Mouse (Mus musculus) liver, embryonic 14 days (tissue): ENCODE results near the gene Olfr344. TPM values are rescaled to one million over a fixed set of nuclear protein-coding genes. Genes with fewer than 3 reads are reported as not detected.

ENCODE experiments used
- polyA plus RNA-seq: library from polyadenylated mRNA; depleted of rRNA; stranded (reverse); fragments of >200 nt; gene quantifications from 2 replicates; pipeline ENCODE4 v1.2.3, GENCODE M21; 2012; rRNA removed

Gene Olfr344
- not detected in 2 replicates for polyA plus RNA-seq

DNA sequence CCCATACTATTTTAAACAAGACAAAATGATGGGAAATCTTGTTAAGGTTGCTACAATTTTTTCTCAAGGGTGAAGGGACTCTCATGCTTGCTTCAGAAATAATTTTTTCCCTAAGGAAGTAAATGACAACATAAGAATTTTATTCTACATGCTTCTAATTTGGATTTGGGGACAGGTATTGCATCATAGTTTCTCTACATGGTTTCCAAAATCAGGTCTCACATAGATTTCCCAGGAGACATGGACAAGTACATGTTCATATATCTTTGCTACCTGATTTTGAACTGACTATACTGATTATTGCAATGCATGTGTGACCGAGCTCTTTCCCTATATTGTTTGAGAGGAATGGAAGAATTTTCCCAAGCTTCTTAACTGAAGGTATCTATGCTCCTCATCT is at the start of gene Olfr344:
Olfr344 (plus strand) TSS at position 301 of the 400 bp plus-strand sequence.

DNA sequence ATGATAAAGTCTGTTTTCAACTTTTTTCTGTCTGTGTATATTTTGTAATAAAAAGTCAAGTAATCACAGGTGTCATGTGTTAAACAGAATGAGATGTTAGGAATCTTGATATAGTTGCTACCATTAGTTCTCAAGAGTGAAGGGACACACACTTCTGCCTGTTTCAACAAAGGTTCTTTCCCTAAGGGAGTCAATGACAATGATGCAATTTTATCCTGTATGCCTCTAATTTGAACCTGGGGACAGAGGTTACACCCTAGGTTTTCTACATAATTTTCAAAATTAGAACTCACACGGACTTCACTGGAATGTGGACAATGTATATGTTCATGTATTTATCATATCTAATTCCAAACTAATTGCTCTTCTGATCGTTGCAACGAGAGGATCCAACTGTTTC is 41.8 kb upstream of the Olfr344 start, which contains the start of gene Olfr342:
Olfr342 (plus strand) TSS at position 301 of the 400 bp plus-strand sequence.

Other genes with a start within 250 kb of the Olfr344 start
- not detected in 2 replicates for gene Olfr338, start 193.1 kb upstream of the Olfr344 start, polyA plus RNA-seq
- gene Olfr339, start 147.7 kb upstream of the Olfr344 start, polyA plus RNA-seq, result not detected in 2 replicates
- not detected in 2 replicates for gene Olfr340, start 114.1 kb upstream of the Olfr344 start, polyA plus RNA-seq
- gene Olfr341, start 84.2 kb upstream of the Olfr344 start, polyA plus RNA-seq, result not detected in 2 replicates
- not detected in 2 replicates for gene Olfr342, start 41.7 kb upstream of the Olfr344 start, polyA plus RNA-seq
- gene Olfr345, start 73.4 kb downstream of the Olfr344 start, polyA plus RNA-seq, result not detected in 2 replicates
- gene Olfr346, start 119.1 kb downstream of the Olfr344 start, polyA plus RNA-seq, result not detected in 2 replicates
- gene Olfr347, start 165.2 kb downstream of the Olfr344 start, polyA plus RNA-seq, result not detected in 2 replicates
- not detected in 2 replicates for gene Olfr348, start 217.6 kb downstream of the Olfr344 start, polyA plus RNA-seq
- gene Olfr50, start 223.9 kb downstream of the Olfr344 start, polyA plus RNA-seq, result not detected in 2 replicates